Mouse (Mus musculus) liver, adult (tissue): ENCODE results near the gene Gm20489.

ENCODE experiments used
- GATA4 ChIP-seq: IDR thresholded peaks from 2 replicates; pipeline ENCODE4 v1.6.1; 2014; ENCODE audit warnings: mild to moderate bottlenecking, low read length; ENCODE audit not compliant: insufficient replicate concordance

The Gm20489 gene

DNA sequence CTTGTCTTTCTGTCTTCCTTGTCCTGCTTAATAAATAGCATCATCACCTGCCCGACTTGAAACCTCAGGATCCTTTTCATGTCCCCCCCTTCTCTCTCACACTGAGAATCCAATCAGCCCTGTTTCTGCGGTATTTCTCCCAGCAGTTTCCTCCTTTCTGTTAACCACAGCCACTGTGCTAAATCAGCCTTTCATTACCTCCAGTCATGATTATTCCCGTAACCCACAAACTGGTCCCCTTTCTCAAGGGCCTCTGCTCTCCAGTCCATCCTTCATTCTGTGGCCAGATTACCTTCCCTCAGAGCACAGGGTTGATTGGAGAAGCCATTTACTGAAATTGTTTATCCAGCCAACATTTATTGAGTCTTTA lies at the start of gene Gm20489:
Gene Gm20489 (minus strand): TSS at position 269 of the 370 bp plus-strand sequence.
- TF ChIP-seq GATA4, result no peak

DNA sequence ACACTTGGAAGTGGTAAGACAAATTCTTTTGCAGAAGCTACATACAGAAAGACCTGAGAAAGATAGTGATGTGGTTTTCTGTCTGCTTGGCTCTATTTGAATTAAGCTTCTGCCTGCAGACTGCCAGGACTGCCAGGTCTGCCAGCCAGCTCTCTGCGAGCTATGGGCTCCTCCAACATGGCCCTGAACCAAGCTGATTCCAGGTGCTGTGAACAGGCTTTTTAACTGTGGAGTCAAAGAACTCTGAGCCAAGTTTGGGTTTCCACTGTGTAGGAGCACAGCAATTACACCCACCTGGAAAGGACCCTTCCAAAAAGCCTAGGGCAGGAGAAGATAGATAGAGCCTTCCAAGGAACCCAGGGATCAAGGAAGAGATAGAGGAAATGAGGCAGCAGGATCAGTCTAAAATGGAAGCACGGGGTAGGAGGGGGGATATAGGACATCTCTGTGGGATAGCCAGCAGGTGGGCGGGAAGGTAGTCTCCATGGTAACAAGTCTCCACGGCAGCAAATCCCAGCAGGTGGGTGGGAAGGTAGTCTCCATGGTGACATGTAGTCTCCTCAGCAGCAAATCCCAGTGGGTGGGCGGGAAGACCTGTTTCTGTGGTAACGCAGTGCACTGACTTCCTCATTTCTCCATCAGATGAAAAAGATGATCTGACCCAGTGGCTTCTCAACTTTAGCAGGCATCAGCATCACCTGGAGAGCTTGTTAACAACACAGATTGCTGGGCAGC lies 45.0 kb upstream of the Gm20489 start:
- TF ChIP-seq GATA4, result no peak

DNA sequence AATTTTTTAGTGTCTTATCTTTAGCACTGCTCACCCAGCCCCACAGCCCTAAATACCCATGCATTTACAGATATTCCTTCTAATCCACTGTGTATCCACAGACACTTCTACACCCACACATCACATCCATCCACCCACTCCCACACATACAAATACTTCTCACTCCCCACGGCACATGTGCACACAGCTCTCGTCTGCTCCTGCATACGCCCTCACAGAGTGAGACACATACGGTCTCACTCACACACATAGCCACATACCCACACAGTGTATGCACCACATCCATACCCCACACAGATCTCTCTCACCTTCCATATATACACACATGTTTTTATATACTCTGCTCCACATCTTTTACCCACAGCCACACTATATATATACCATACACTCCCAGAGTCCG lies 40.5 kb upstream of the Gm20489 start:
- no peak for TF ChIP-seq GATA4

GRCm38 (mm10) chrX:101304646-101305045 lies 35.8 kb upstream of the Gm20489 start:
- no peak for TF ChIP-seq GATA4

DNA sequence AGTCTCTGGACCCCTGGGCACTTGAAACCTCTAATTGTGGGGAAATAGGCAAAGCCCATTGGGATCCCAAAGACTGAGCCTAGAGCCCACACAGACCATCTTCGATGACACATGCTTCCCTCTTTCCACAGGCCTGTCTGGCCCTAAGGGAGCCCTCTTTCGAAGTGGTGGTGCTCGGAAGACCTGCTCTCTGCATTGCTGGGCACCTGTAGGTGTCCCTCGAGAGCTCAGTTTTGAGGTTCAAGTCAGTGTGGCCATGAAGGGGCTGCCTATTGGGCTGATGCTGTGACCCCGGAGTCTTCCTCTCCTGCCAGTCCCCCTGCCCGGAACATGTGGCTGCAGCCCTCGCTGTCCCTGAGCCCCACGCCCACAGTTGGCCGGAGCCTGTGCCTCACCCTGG lies 32.8 kb upstream of the Gm20489 start:
- no peak for TF ChIP-seq GATA4

- TF ChIP-seq GATA4, result no peak
Observed at GRCm38 (mm10) chrX:101300427-101301030, 31.7 kb upstream of the Gm20489 start.

DNA sequence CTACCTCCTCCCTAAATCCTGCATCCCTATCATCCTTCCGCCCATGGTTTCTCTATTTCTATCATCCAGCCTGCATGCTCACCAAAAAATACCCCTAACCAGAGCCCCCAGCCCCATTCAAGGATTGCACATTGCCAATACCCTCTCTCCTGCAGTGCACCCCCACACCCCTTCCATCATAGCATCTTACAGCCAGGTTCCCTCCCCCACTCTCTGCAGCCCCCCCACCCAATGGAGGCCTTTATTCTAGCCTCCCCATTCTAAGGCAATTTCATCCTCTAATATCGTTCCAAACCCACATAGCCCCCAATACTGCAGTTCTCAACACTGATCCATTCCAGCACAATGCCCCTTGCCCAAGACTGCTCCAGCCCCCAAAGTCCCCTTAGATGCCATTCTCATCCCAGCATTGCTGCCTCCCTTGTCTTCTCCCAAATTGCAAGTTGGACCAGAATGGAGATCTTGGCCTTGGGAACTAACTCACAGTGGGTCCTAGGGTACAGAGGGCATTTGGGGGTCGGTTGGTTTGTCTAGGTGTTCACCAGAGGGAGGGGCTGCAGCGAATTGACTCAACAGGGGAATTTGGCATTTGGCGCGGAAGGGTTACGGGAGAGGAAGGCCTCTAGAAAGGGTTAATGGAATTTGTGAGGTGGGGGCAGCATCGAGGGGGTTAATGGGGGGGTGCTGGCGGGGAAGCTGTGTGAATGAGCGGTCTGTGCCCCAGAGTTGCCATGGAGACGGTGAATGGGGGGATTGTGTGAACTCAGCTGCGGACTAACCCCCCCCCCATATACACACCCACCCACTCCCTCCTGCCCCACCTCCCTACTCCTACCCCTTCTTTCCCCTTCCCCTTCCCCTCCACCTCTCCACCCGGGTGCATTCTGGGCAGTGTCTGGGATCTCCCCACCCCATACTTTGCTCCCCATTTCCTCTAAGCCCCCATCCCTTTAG lies 30.9 kb upstream of the Gm20489 start:
- no peak for TF ChIP-seq GATA4

- TF ChIP-seq GATA4, result no peak
Observed at GRCm38 (mm10) chrX:101299055-101299454, 30.2 kb upstream of the Gm20489 start, which contains the start of gene Nlgn3. Gene Nlgn3, plus strand, starts transcription at chrX:101299168.

- TF ChIP-seq GATA4, result no peak
Observed at GRCm38 (mm10) chrX:101290111-101290510, 21.3 kb upstream of the Gm20489 start.

DNA sequence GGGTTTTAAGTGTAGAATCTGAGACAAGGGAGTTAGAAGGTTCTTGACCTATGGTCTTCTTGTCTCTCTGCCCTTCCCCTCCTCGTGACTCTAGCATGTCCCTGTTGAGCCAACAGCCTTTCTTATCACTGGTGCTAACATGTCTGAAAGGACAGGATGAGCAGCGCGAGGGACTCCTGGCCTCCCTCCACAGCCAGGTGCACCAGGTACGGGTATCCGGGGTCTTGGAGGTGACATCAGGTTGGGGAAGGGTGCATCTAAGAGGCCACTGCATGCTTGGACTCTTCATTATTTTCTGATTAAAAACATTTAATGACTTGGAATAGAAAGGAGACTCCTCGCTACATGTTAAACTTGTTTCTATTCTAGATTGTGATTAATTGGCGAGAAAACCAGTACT lies 20.2 kb upstream of the Gm20489 start:
- TF ChIP-seq GATA4, result no peak

- no peak for TF ChIP-seq GATA4
Observed at GRCm38 (mm10) chrX:101288432-101288831, 19.6 kb upstream of the Gm20489 start.

DNA sequence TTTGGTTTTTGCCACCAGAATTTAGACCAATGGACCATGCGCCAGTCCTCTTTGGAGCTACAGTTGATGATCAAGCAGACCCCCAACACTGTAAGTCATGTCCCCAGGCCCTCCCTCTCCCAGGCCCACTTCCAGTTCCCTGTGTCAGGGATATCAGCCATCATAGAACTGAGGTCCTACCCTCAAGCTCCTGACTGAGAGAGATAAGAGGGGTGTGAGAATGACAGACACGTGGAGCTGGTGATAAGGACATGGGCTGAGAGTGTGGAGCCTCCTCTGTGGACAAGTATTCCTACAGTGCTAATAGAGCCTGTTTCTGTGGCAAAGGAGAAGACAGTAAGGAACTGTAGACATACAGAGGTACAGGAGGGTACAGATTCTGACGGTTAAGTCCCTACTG lies 18.7 kb upstream of the Gm20489 start:
- no peak for TF ChIP-seq GATA4

GRCm38 (mm10) chrX:101285953-101286670 lies 17.3 kb upstream of the Gm20489 start:
- no peak for TF ChIP-seq GATA4

DNA sequence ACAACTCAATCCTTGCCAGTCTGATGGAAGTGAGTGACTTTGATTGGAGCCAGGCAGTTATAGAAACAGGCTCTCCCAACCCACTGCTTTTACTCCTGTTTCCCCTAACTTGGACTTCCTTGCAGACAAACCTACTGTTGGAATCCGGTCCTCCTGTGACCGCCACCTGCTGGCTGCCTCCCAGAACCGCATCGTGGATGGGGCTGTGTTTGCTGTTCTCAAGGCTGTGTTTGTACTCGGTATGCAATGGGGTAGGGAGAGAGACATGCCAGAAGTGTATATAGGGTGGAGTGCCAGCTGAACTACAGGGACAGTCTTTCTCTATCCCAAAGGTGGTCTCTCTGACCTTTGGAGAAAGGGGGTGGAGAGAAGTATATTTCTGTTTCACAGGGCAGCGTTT lies 16.7 kb upstream of the Gm20489 start:
- no peak for TF ChIP-seq GATA4

DNA sequence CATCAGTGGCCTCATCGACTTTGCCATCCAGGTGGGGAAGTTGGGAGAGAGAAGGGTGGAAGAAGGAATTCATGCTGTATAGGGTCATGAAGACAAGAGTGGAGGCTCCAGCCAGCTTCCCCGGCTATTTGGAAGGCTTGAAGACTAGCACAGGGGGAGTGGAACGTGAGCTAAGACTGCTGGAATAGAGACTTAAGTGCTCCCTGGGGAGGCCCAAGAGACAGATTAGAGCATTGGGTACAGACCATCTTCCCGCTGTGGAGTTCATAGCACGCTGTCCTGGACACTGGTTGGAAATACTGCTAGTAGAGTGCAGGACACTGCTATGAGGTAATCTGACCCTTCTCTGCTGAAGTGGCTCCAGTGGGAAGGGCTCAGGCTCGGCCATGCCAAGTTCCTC lies 14.0 kb upstream of the Gm20489 start:
- TF ChIP-seq GATA4, result no peak
